Mouse (Mus musculus) MEL (cell line): Measurements from ENCODE around the gene Nme3. TPM values are rescaled to one million over a fixed set of nuclear protein-coding genes. Genes with fewer than 3 reads are reported as not detected.
A peak's percentile ranks its signal among the peaks of the same experiment; 100 is the strongest.

ENCODE experiments used
- DNase-seq: peaks from one replicate; pipeline ENCODE4 v3.0.0; 2011; ENCODE audit warnings: low read depth, low spot score
- H3K27ac ChIP-seq: 2 replicates; pipeline ENCODE4 v1.5.1; 2012; ENCODE audit warnings: low read depth, mild to moderate bottlenecking, control low read depth, low read length, moderate library complexity; ENCODE audit not compliant: control insufficient read depth
- H3K27me3 ChIP-seq, 2 experiments: fragments of 150-350 bp in 1 of 2; sonication (generic) in 1 of 2; 2 replicates each; pipeline ENCODE4 v1.6.1; 2012; ENCODE audit warnings: low read length in 2 of 2, mild to moderate bottlenecking in 2 of 2, improper control_type of control experiment in 1 of 2, moderate library complexity in 1 of 2; ENCODE audit not compliant: insufficient read depth in 2 of 2, control insufficient read depth in 1 of 2
- H3K36me3 ChIP-seq, 2 experiments: 2 replicates each; pipeline ENCODE4 v1.6.1; 2012 to 2014; ENCODE audit warnings: low read length in 2 of 2, improper control_type of control experiment in 1 of 2, inconsistent platforms in 1 of 2, mild to moderate bottlenecking in 1 of 2; ENCODE audit not compliant: insufficient read depth in 2 of 2, control insufficient read depth in 1 of 2
- H3K4me1 ChIP-seq, 2 experiments: fragments of 150-350 bp in 1 of 2; sonication (generic) in 1 of 2; 2 replicates each; pipeline ENCODE4 v1.6.1; 2012; ENCODE audit warnings: low read length in 2 of 2, improper control_type of control experiment in 1 of 2, mild to moderate bottlenecking in 1 of 2; ENCODE audit not compliant: insufficient read depth in 2 of 2, control insufficient read depth in 1 of 2
- H3K4me3 ChIP-seq, 2 experiments: fragments of 150-350 bp in 1 of 2; sonication (generic) in 1 of 2; 2 replicates each; pipeline ENCODE4 v1.5.1; 2012; ENCODE audit warnings: low read depth in 2 of 2, low read length in 2 of 2, mild to moderate bottlenecking in 2 of 2, moderate library complexity in 2 of 2, control low read depth in 1 of 2, improper control_type of control experiment in 1 of 2; ENCODE audit not compliant: control insufficient read depth in 1 of 2, insufficient read depth in 1 of 2
- H3K79me2 ChIP-seq: 2 replicates; pipeline ENCODE4 v1.6.1; 2012; ENCODE audit warnings: mild to moderate bottlenecking, low read length, moderate library complexity; ENCODE audit not compliant: control insufficient read depth, poor library complexity, insufficient read depth
- H3K9ac ChIP-seq: 2 replicates; pipeline ENCODE4 v1.6.1; 2012; ENCODE audit warnings: low read depth, mild to moderate bottlenecking, control low read depth, low read length, moderate library complexity; ENCODE audit not compliant: control insufficient read depth, poor library complexity, severe bottlenecking
- H3K9me3 ChIP-seq: fragments of 150-350 bp; sonication (generic); replicated peaks from 2 replicates; pipeline ENCODE4 v1.6.1; 2012; ENCODE audit warnings: mild to moderate bottlenecking, low read length, improper control_type of control experiment, moderate library complexity; ENCODE audit not compliant: insufficient read depth
- CHD1 ChIP-seq: IDR thresholded peaks from 2 replicates; pipeline ENCODE4 v1.6.1; 2012; ENCODE audit warnings: low read depth, mild to moderate bottlenecking, inconsistent platforms, low read length, improper control_type of control experiment
- CHD2 ChIP-seq: IDR thresholded peaks from 2 replicates; pipeline ENCODE4 v1.6.1; 2011; ENCODE audit warnings: low read length, improper control_type of control experiment
- ELF1 ChIP-seq: IDR thresholded peaks from 2 replicates; pipeline ENCODE4 v1.6.1; 2014; ENCODE audit warnings: low read depth, mild to moderate bottlenecking, inconsistent platforms, low read length, improper control_type of control experiment, moderate library complexity
- EP300 ChIP-seq, 2 experiments: IDR thresholded peaks; 2 replicates each; pipeline ENCODE4 v1.6.1; 2011; ENCODE audit warnings: improper control_type of control experiment in 2 of 2, low read length in 2 of 2, low read depth in 1 of 2, mild to moderate bottlenecking in 1 of 2
- ETS1 ChIP-seq: IDR thresholded peaks from 2 replicates; pipeline ENCODE4 v1.6.1; 2012; ENCODE audit warnings: low read depth, mild to moderate bottlenecking, inconsistent platforms, low read length, improper control_type of control experiment, moderate library complexity
- GABPA ChIP-seq: IDR thresholded peaks from 2 replicates; pipeline ENCODE4 v1.6.1; 2012; ENCODE audit warnings: low read depth, mild to moderate bottlenecking, inconsistent platforms, low read length, improper control_type of control experiment, moderate library complexity
- GATA1 ChIP-seq: IDR thresholded peaks from 2 replicates; pipeline ENCODE4 v1.6.1; 2011; ENCODE audit warnings: low read depth, low read length, improper control_type of control experiment
- HCFC1 ChIP-seq: IDR thresholded peaks from 2 replicates; pipeline ENCODE4 v1.6.1; 2012; ENCODE audit warnings: low read depth, mild to moderate bottlenecking, inconsistent platforms, low read length, improper control_type of control experiment, moderate library complexity
- JUND ChIP-seq: IDR thresholded peaks from 2 replicates; pipeline ENCODE4 v1.6.1; 2011; ENCODE audit warnings: low read depth, mild to moderate bottlenecking, improper control_type of control experiment, low read length
- KAT2A ChIP-seq: conservative IDR thresholded peaks from 2 replicates; pipeline ENCODE4 v1.6.1; 2012; ENCODE audit warnings: low read depth, low read length, improper control_type of control experiment, inconsistent platforms
- MAFK ChIP-seq: IDR thresholded peaks from 2 replicates; pipeline ENCODE4 v1.6.1; 2011; ENCODE audit warnings: low read depth, mild to moderate bottlenecking, low read length, improper control_type of control experiment, borderline replicate concordance
- MAX ChIP-seq: IDR thresholded peaks from 2 replicates; pipeline ENCODE4 v1.6.1; 2011; ENCODE audit warnings: low read length, improper control_type of control experiment
- MAZ ChIP-seq: IDR thresholded peaks from 2 replicates; pipeline ENCODE4 v1.6.1; 2012; ENCODE audit warnings: low read depth, mild to moderate bottlenecking, inconsistent platforms, low read length, improper control_type of control experiment
- MXI1 ChIP-seq: IDR thresholded peaks from 2 replicates; pipeline ENCODE4 v1.6.1; 2011; ENCODE audit warnings: mild to moderate bottlenecking, low read depth, low read length, improper control_type of control experiment
- MYB ChIP-seq: IDR thresholded peaks from 2 replicates; pipeline ENCODE4 v1.6.1; 2011; ENCODE audit warnings: mild to moderate bottlenecking, low read depth, low read length, improper control_type of control experiment
- MYC ChIP-seq: IDR thresholded peaks from 2 replicates; pipeline ENCODE4 v1.6.1; 2011; ENCODE audit warnings: low read depth, mild to moderate bottlenecking, low read length, improper control_type of control experiment, moderate library complexity
- NELFE ChIP-seq: IDR thresholded peaks from 2 replicates; pipeline ENCODE4 v1.6.1; 2011; ENCODE audit warnings: low read depth, low read length, improper control_type of control experiment
- NRF1 ChIP-seq: IDR thresholded peaks from 2 replicates; pipeline ENCODE4 v1.6.1; 2014; ENCODE audit warnings: low read depth, mild to moderate bottlenecking, inconsistent platforms, low read length, improper control_type of control experiment, moderate library complexity; ENCODE audit not compliant: poor library complexity, insufficient read depth, severe bottlenecking
- POLR2A ChIP-seq, 2 experiments: IDR thresholded peaks; 2 replicates each; pipeline ENCODE4 v1.6.1; 2011 to 2012; ENCODE audit warnings: low read length in 2 of 2, mild to moderate bottlenecking in 2 of 2, control low read depth in 1 of 2, improper control_type of control experiment in 1 of 2, low read depth in 1 of 2, moderate library complexity in 1 of 2; ENCODE audit not compliant: control insufficient read depth in 1 of 2, insufficient read depth in 1 of 2, poor library complexity in 1 of 2
- POLR2AphosphoS2 ChIP-seq: IDR thresholded peaks from 2 replicates; pipeline ENCODE4 v1.6.1; 2011; ENCODE audit warnings: low read length, improper control_type of control experiment
- POLR2AphosphoS5 ChIP-seq: IDR thresholded peaks from 2 replicates; pipeline ENCODE4 v1.6.1; 2012; ENCODE audit warnings: low read depth, borderline replicate concordance, mild to moderate bottlenecking, inconsistent platforms, low read length, moderate library complexity, mixed read lengths
- RAD21 ChIP-seq: IDR thresholded peaks from 2 replicates; pipeline ENCODE4 v1.6.1; 2011; ENCODE audit warnings: mild to moderate bottlenecking, low read depth, low read length, improper control_type of control experiment
- RCOR1 ChIP-seq: IDR thresholded peaks from 2 replicates; pipeline ENCODE4 v1.6.1; 2012; ENCODE audit warnings: low read depth, mild to moderate bottlenecking, inconsistent platforms, low read length, improper control_type of control experiment
- SIN3A ChIP-seq: IDR thresholded peaks from 2 replicates; pipeline ENCODE4 v1.6.1; 2012; ENCODE audit warnings: low read length, improper control_type of control experiment, inconsistent platforms
- SMC3 ChIP-seq: IDR thresholded peaks from 2 replicates; pipeline ENCODE4 v1.6.1; 2011; ENCODE audit warnings: low read depth, low read length, improper control_type of control experiment
- TAL1 ChIP-seq: IDR thresholded peaks from 2 replicates; pipeline ENCODE4 v1.6.1; 2012; ENCODE audit warnings: mild to moderate bottlenecking, inconsistent platforms, low read length, moderate library complexity, mixed read lengths
- TBP ChIP-seq: IDR thresholded peaks from 2 replicates; pipeline ENCODE4 v1.8.0; 2011; ENCODE audit warnings: low read depth, low read length, improper control_type of control experiment
- TCF12 ChIP-seq: IDR thresholded peaks from 2 replicates; pipeline ENCODE4 v1.6.1; 2014; ENCODE audit warnings: low read depth, mild to moderate bottlenecking, inconsistent platforms, low read length, improper control_type of control experiment, moderate library complexity
- UBTF ChIP-seq: IDR thresholded peaks from 2 replicates; pipeline ENCODE4 v1.6.1; 2012; ENCODE audit warnings: low read depth, mild to moderate bottlenecking, inconsistent platforms, low read length, improper control_type of control experiment, moderate library complexity, borderline replicate concordance; ENCODE audit not compliant: insufficient read depth
- USF1 ChIP-seq: IDR thresholded peaks from 2 replicates; pipeline ENCODE4 v1.6.1; 2014; ENCODE audit warnings: low read depth, mild to moderate bottlenecking, inconsistent platforms, low read length, improper control_type of control experiment, moderate library complexity
- USF2 ChIP-seq, 2 experiments: IDR thresholded peaks; 2 replicates each; pipeline ENCODE4 v1.6.1; 2011 to 2012; ENCODE audit warnings: improper control_type of control experiment in 2 of 2, low read length in 2 of 2, borderline replicate concordance in 1 of 2, inconsistent platforms in 1 of 2, low read depth in 1 of 2, mild to moderate bottlenecking in 1 of 2; ENCODE audit not compliant: insufficient read depth in 1 of 2
- ZC3H11A ChIP-seq: IDR thresholded peaks from 2 replicates; pipeline ENCODE4 v1.6.1; 2012; ENCODE audit warnings: low read depth, mild to moderate bottlenecking, inconsistent platforms, low read length, improper control_type of control experiment
- ZKSCAN1 ChIP-seq: IDR thresholded peaks from 2 replicates; pipeline ENCODE4 v1.6.1; 2012; ENCODE audit warnings: low read depth, mild to moderate bottlenecking, inconsistent platforms, low read length, improper control_type of control experiment, moderate library complexity
- ZMIZ1 ChIP-seq: IDR thresholded peaks from 2 replicates; pipeline ENCODE4 v1.6.1; 2012; ENCODE audit warnings: low read depth, mild to moderate bottlenecking, inconsistent platforms, low read length, improper control_type of control experiment, moderate library complexity
- ZNF384 ChIP-seq: IDR thresholded peaks from 2 replicates; pipeline ENCODE4 v1.6.1; 2012; ENCODE audit warnings: low read depth, mild to moderate bottlenecking, inconsistent platforms, low read length, improper control_type of control experiment
- polyA plus RNA-seq, 2 experiments: library from polyadenylated mRNA; stranded (reverse) in 1 of 2; unstranded in 1 of 2; fragments of >175 nt in 1 of 2; fragments of >200 nt in 1 of 2; gene quantifications; 2 replicates each; pipeline versions ENCODE4 v1.2.1 to v1.2.4; 2012; ENCODE audit warnings: low replicate concordance in 2 of 2, low read depth in 1 of 2; ENCODE audit not compliant: insufficient read length in 2 of 2, insufficient read depth in 1 of 2, missing spikeins in 1 of 2
- total RNA-seq: library from RNA; depleted of rRNA; stranded (reverse); fragments of 300-350 nt; gene quantifications from 2 replicates; pipeline ENCODE4 v1.2.3, GENCODE M21; 2012

Nme3 gene
- total and polyA plus RNA-seq, 3 experiments, result 22.1 to 24.4 TPM; not detected in 1

DNA sequence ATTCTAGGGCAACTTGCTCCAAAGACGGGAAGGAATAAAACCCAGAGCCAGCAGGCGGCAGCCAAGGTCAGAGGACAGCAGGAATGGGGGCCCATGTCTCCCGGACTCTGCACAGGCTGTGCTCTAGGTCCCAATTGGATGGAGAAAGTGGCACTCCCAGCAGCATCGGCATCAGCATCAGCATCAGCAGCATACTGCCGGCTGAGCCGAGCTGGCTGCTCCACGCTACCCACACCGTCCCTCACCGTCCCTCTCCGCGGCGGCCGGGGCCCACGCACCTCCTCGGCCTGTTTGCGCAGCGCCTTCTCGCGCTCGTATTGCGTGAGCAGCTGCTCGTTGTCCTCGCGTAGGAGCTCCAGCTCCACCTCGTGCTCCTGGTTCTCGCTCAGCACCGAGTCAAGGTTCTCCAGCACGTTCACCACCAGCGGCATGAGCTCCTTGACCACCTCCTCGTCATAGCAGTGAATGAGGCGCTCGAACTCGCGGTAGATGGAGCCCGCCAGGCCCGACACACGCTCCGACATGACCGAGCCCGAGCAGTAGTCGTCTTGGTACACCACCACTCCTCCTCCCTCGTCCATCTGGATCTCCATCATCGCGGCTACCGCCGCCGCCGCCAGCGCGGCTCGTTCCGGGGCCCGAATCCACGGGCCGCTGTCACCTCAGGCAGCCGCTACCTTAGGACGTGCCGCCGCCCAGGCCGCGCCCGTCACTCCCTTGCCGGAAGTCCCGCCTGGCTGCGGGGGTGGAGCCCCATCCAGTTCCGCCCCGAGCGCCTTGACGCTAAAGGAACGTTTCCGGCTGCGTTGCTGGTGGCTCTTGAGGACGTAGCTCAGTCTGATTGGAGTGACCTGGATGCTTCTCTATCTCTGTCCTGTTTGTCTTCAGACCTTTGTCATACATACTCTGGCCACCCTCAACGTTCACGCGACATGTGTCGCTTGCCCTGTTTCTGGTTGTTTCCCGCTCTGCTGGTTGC is 40.2 kb downstream of the Nme3 start, which contains the start of gene Mapk8ip3:
TSS of gene Mapk8ip3 (minus strand) at position 719 of the 979 bp plus-strand sequence.
- Histone ChIP-seq H3K27ac (peak within 1 kb of the TSS; percentile 68), H3K79me2 (peaks cover 27% of the 10 kb centered on the region), H3K36me3 (peaks cover 0 to 7% of the 10 kb centered on the region in 2 experiments; a peak in 2 of 4 replicates), H3K4me3 (peak within 1 kb of the TSS; percentile 63 to 81), H3K4me1 (peaks cover 0 to 4% of the 10 kb centered on the region in 2 experiments), H3K9ac (peak within 1 kb of the TSS; percentile 80), H3K27me3 (no peaks in the 10 kb centered on the region), H3K9me3 (no peaks in the 10 kb centered on the region)
- peak; percentile 92 for DNase-seq
- TF ChIP-seq ETS1, result no peak
- TF ChIP-seq TAL1, result no peak
- TF ChIP-seq MAX, result peak; percentile 63; the same call in 1 of the 2 replicates
- TF ChIP-seq EP300 (IDR thresholded peaks at IDR 0.05; ENCODE audit: low read depth in 1 of 2, low read length in 2 of 2), result no peak
- no peak for TF ChIP-seq JUND
- no peak for TF ChIP-seq KAT2A
- no peak for TF ChIP-seq USF2 (IDR thresholded peaks at IDR 0.05; ENCODE audit: borderline replicate concordance in 1 of 2, insufficient read depth in 1 of 2, low read depth in 1 of 2, low read length in 2 of 2)
- TF ChIP-seq ZMIZ1, result 0 out of 2 replicates have a peak, but pooled peaks have one; percentile 50
- TF ChIP-seq MAZ, result no peak
- TF ChIP-seq GABPA, result no peak
- peak; percentile 69 for TF ChIP-seq ELF1
- TF ChIP-seq RCOR1, result no peak
- TF ChIP-seq CHD2, result no peak
- TF ChIP-seq MYB, result no peak
- no peak for TF ChIP-seq MYC
- peak; percentile 2; the same call in 1 of the 2 replicates for TF ChIP-seq RAD21
- TF ChIP-seq UBTF, result no peak
- no peak for TF ChIP-seq CHD1
- peak; percentile 47 for TF ChIP-seq NELFE
- TF ChIP-seq USF1, result no peak
- TF ChIP-seq POLR2A (IDR thresholded peaks at IDR 0.05; ENCODE audit: control insufficient read depth in 1 of 2, insufficient read depth in 1 of 2, low read depth in 1 of 2, low read length in 2 of 2, poor library complexity in 1 of 2), result peak; percentile 67 to 69
- peak; percentile 78 for TF ChIP-seq HCFC1
- TF ChIP-seq GATA1, result no peak
- no peak for TF ChIP-seq NRF1
- peak; percentile 67; the same call in 1 of the 2 replicates for TF ChIP-seq POLR2AphosphoS2
- no peak for TF ChIP-seq ZC3H11A
- no peak for TF ChIP-seq POLR2AphosphoS5
- TF ChIP-seq TBP, result peak; percentile 63; the same call in 1 of the 2 replicates
- TF ChIP-seq ZKSCAN1, result no peak
- TF ChIP-seq MXI1, result no peak
- TF ChIP-seq MAFK, result no peak
- TF ChIP-seq SIN3A, result no peak; the same call in 1 of the 2 replicates
- peak; percentile 22; the same call in 1 of the 2 replicates for TF ChIP-seq TCF12
- TF ChIP-seq ZNF384, result peak; percentile 38; the same call in 1 of the 2 replicates
- no peak for TF ChIP-seq SMC3
